Comparison of ENCODE assay signal across 12 mouse cellular contexts in the genomic region with DNA sequence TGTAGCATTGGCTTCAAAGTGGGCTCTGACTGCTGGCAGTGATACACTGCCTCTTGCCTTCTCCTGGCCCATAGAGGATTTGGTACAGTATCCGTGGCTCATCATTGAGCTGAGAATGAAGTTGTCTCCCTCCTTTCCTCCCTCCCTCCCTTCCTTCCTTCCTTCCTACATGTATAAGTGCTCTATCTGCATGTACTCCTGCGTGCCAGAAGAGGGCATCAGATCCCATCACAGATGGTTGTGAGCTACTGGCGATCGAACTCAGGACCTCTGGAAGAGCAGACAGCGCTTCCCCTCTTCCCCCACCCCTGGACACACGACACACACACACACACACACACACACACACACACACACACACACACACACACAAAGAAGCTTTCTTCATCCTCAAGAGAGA. TPM values are rescaled to one million over a fixed set of nuclear protein-coding genes. Genes with fewer than 3 reads are reported as not detected.
DNase-seq lines count a peak whose midpoint lies in the region; ATAC-seq and TF ChIP-seq lines count a peak whose summit lies in the region.
"Had no signal": no experiment of that assay in that cellular context is flagged by ENCODE, and none has a peak within 500 bp of the region (broad histone marks: within the 10 kb centered on the region; RNA-seq: fewer than 3 reads in every experiment).

No protein-coding gene starts in this region.

- H3K36me3 ChIP-seq in forebrain, postnatal 0 days (ENCODE audit: insufficient read depth), result no peaks in the 10 kb centered on the region
- no peaks in the 10 kb centered on the region for H3K36me3 ChIP-seq in forebrain, embryonic 12.5 days (replicated peaks)
- H3K36me3 ChIP-seq in midbrain, postnatal 0 days (ENCODE audit: insufficient read depth, low read length), result no peaks in the 10 kb centered on the region
- H3K36me3 ChIP-seq in midbrain, embryonic 11.5 days (ENCODE audit: control insufficient read depth, insufficient read depth, low read length), result no peaks in the 10 kb centered on the region

- CTCF ChIA-PET in Patski (lab: Charles Lee), result interaction anchor here (0.8 to 4.6 kb wide), 18 partner anchors 11 to 151 kb away, joined by 3 to 21 read pairs (median 4); no protein-coding TSS in a partner anchor

- H3K4me2 ChIP-seq in forebrain, postnatal 0 days (ENCODE audit: low read depth), result no peak overlapping the region
- H3K4me2 ChIP-seq in forebrain, embryonic 12.5 days, result no peak overlapping the region
- no peak overlapping the region for H3K4me2 ChIP-seq in midbrain, postnatal 0 days (ENCODE audit: low read depth, low read length, poor library complexity, severe bottlenecking)
- no peak overlapping the region for H3K4me2 ChIP-seq in midbrain, embryonic 11.5 days

- no peak for ATAC-seq in forebrain, postnatal 0 days
- ATAC-seq in forebrain, embryonic 12.5 days (ENCODE audit: low FRiP score), result no peak
- no peak for ATAC-seq in midbrain, postnatal 0 days (ENCODE audit: low FRiP score)
- ATAC-seq in midbrain, embryonic 11.5 days (ENCODE audit: low FRiP score), result no peak
- no peak for ATAC-seq in Patski

- DNase-seq in forebrain, postnatal 0 days, result no peak
- no peak for DNase-seq in midbrain, postnatal 0 days (ENCODE audit: low spot score)
- no peak for DNase-seq in midbrain, embryonic 11.5 days (ENCODE audit: low spot score, missing footprints)
- DNase-seq in Patski (ENCODE audit: low read depth, low spot score) (no peak), MN1 (ENCODE audit: low spot score) (no peak)
- DNase-seq in lung, postnatal 36 days, result peak; percentile 22
- no peak for DNase-seq in left cerebral cortex, postnatal 25 days (ENCODE audit: low spot score in 2 of 2)

- H3K9me3 ChIP-seq in forebrain, postnatal 0 days (ENCODE audit: low read length), result no peaks in the 10 kb centered on the region
- no peaks in the 10 kb centered on the region for H3K9me3 ChIP-seq in forebrain, embryonic 12.5 days
- no peaks in the 10 kb centered on the region for H3K9me3 ChIP-seq in midbrain, postnatal 0 days (ENCODE audit: low read length)
- no peaks in the 10 kb centered on the region for H3K9me3 ChIP-seq in midbrain, embryonic 11.5 days (ENCODE audit: control insufficient read depth, low read length)
- H3K9me3 ChIP-seq: megakaryocyte, embryonic 14.5 days had no signal

- no peaks in the 10 kb centered on the region for H3K4me1 ChIP-seq in forebrain, postnatal 0 days (ENCODE audit: insufficient read depth)
- H3K4me1 ChIP-seq in forebrain, embryonic 12.5 days, result no peaks in the 10 kb centered on the region
- H3K4me1 ChIP-seq in midbrain, postnatal 0 days (ENCODE audit: insufficient read depth, low read length), result no peaks in the 10 kb centered on the region
- no peaks in the 10 kb centered on the region for H3K4me1 ChIP-seq in midbrain, embryonic 11.5 days (ENCODE audit: control insufficient read depth, insufficient read depth, low read length)

- intact Hi-C loops in left cerebral cortex, postnatal 25 days (cut with DNase I), result loop anchor here (1.0 kb wide), 1 partner anchor 77 kb away; no protein-coding TSS in a partner anchor

- no peak overlapping the region for H3K4me3 ChIP-seq in forebrain, postnatal 0 days (ENCODE audit: low read depth, low read length)
- no peak overlapping the region for H3K4me3 ChIP-seq in forebrain, embryonic 12.5 days (replicated peaks)
- H3K4me3 ChIP-seq in midbrain, postnatal 0 days (ENCODE audit: low read depth, low read length), result no peak overlapping the region
- H3K4me3 ChIP-seq in midbrain, embryonic 11.5 days (ENCODE audit: low read depth, low read length), result no peak overlapping the region

- no peak overlapping the region for H3K9ac ChIP-seq in forebrain, postnatal 0 days
- no peak overlapping the region for H3K9ac ChIP-seq in forebrain, embryonic 12.5 days
- H3K9ac ChIP-seq in midbrain, postnatal 0 days (replicated peaks; ENCODE audit: low read length, poor library complexity, severe bottlenecking), result no peak overlapping the region
- no peak overlapping the region for H3K9ac ChIP-seq in midbrain, embryonic 11.5 days (ENCODE audit: low read length)

- POLR2A ChIA-PET in Patski (lab: Charles Lee), result interaction anchor here (0.6 to 1.5 kb wide), 4 partner anchors 77 to 228 kb away, joined by 3 to 4 read pairs (median 3); partner anchors contain the start of genes Pxmp4 and Raly

- no peak overlapping the region for H3K27ac ChIP-seq in forebrain, postnatal 0 days (ENCODE audit: low read depth, low read length)
- no peak overlapping the region for H3K27ac ChIP-seq in forebrain, embryonic 12.5 days
- no peak overlapping the region for H3K27ac ChIP-seq in midbrain, postnatal 0 days (ENCODE audit: low read depth, low read length)
- no peak overlapping the region for H3K27ac ChIP-seq in midbrain, embryonic 11.5 days (ENCODE audit: low read depth, low read length)

- peak; percentile 74 for TF ChIP-seq CTCF in forebrain, postnatal 0 days (IDR thresholded peaks at IDR 0.05; ENCODE audit: low read depth)
- peak; percentile 68 for TF ChIP-seq CTCF in midbrain, postnatal 0 days (IDR thresholded peaks at IDR 0.05)
- peak; percentile 68 for TF ChIP-seq CTCF in Patski (IDR thresholded peaks at IDR 0.05)

- 56% methylated on average over 5 of the region's 6 CpGs for WGBS in forebrain, postnatal 0 days
- WGBS in forebrain, embryonic 12.5 days, result 51% methylated on average over 6 of the region's 6 CpGs
- WGBS in midbrain, postnatal 0 days, result 47% methylated on average over 5 of the region's 6 CpGs
- 63% methylated on average over 5 of the region's 6 CpGs for WGBS in midbrain, embryonic 11.5 days

- in situ Hi-C loops in Patski (cut with MboI; ENCODE audit: low pct_unique_long_range_greater_than_20kb), result loop anchor here (10.0 kb wide), 1 partner anchor 62 kb away; the partner anchor contains the start of gene Gm14214

- H3K27me3 ChIP-seq in forebrain, postnatal 0 days (ENCODE audit: insufficient read depth, low read length), result no peaks in the 10 kb centered on the region
- H3K27me3 ChIP-seq in forebrain, embryonic 12.5 days, result no peaks in the 10 kb centered on the region
- no peaks in the 10 kb centered on the region for H3K27me3 ChIP-seq in midbrain, postnatal 0 days (ENCODE audit: insufficient read depth, low read length)
- H3K27me3 ChIP-seq in midbrain, embryonic 11.5 days (ENCODE audit: control insufficient read depth, insufficient read depth, low read length), result no peaks in the 10 kb centered on the region
- no peaks in the 10 kb centered on the region for H3K27me3 ChIP-seq in Patski

RNA-seq across cellular contexts. Expression of gene Gm14214, which starts 56.7 kb away (rescaled TPM):
- total RNA-seq in forebrain, postnatal 0 days (2014; rRNA removed), result not detected in 2 replicates
- not detected in 2 replicates for polyA plus RNA-seq in forebrain, postnatal 0 days (2015; fragmentation: Nextera tagmentation; extraction: Ambion mirVana)
- not detected in 2 replicates for polyA plus RNA-seq in forebrain, embryonic 12.5 days (2016; fragmentation: Nextera tagmentation; extraction: Ambion mirVana)
- not detected in 2 replicates for total RNA-seq in midbrain, postnatal 0 days (2014; rRNA removed)
- not detected in 2 replicates for polyA plus RNA-seq in midbrain, postnatal 0 days (2015; fragmentation: Nextera tagmentation; extraction: Ambion mirVana)
- polyA plus RNA-seq in midbrain, embryonic 11.5 days (2014; fragmentation: Nextera tagmentation; extraction: Ambion mirVana), result not detected in 2 replicates
- not detected for polyA plus RNA-seq in Patski (2021)
- total RNA-seq in left cerebral cortex, postnatal 25 days (2021), result not detected
- total RNA-seq: heart, postnatal 25 days; left cerebral cortex, adult 18-20 months had no signal
- polyA plus RNA-seq: urinary bladder, adult 2 months had no signal
